Mouse (Mus musculus): ENCODE measurements around the gene Sp9.

- TF ChIP-seq CTCF (IDR thresholded peaks at IDR 0.05; ENCODE audit: borderline replicate concordance, insufficient read depth, low read length) (no peak), POLR2A (IDR thresholded peaks at IDR 0.05; ENCODE audit: low read depth, low read length) (0 out of 2 replicates have a peak, but pooled peaks have one; percentile 45)
Measured at GRCm38 (mm10) chr2:73313117-73313501, 41.4 kb downstream of the Sp9 start.
